Mouse (Mus musculus) neural tube, embryonic 12.5 days (tissue): ENCODE results near the gene Mfng. TPM values are rescaled to one million over a fixed set of nuclear protein-coding genes. Genes with fewer than 3 reads are reported as not detected.

Experiments
- ATAC-seq: fragments of 200-750 bp; cut with Nextera tagmentation; 2 replicates; pipeline ENCODE4 v1.8.0; 2017; ENCODE audit warnings: low read depth, mild to moderate bottlenecking, moderate TSS enrichment, moderate library complexity; ENCODE audit not compliant: low FRiP score
- H3K27ac ChIP-seq: fragments of 300-500 bp; sonication (generic); 2 replicates; pipeline ENCODE4 v1.5.1; 2016
- H3K27me3 ChIP-seq: fragments of 300-500 bp; sonication (generic); replicated peaks from 2 replicates; pipeline ENCODE4 v1.6.1; 2016; ENCODE audit warnings: mild to moderate bottlenecking
- H3K36me3 ChIP-seq: fragments of 300-500 bp; sonication (generic); 2 replicates; pipeline ENCODE4 v1.6.1; 2016; ENCODE audit warnings: mild to moderate bottlenecking
- H3K4me1 ChIP-seq: fragments of 300-500 bp; sonication (generic); 2 replicates; pipeline ENCODE4 v1.6.1; 2016
- H3K4me2 ChIP-seq: fragments of 300-500 bp; sonication (generic); replicated peaks from 2 replicates; pipeline ENCODE4 v1.6.1; 2016; ENCODE audit warnings: mild to moderate bottlenecking
- H3K4me3 ChIP-seq: fragments of 300-500 bp; sonication (generic); 2 replicates; pipeline ENCODE4 v1.5.1; 2016
- H3K9ac ChIP-seq: fragments of 300-500 bp; sonication (generic); 2 replicates; pipeline ENCODE4 v1.6.1; 2016; ENCODE audit warnings: mild to moderate bottlenecking
- H3K9me3 ChIP-seq: fragments of 300-500 bp; sonication (generic); 2 replicates; pipeline ENCODE4 v1.6.1; 2016; ENCODE audit warnings: mild to moderate bottlenecking
- WGBS: fragments of 180-500 bp; shearing (Covaris S2); methylation state at CpG from one replicate; pipeline ENCODE4 v1.1.7; 2016; 5-methylcytosine and 5-hydroxymethylcytosine counted together
- polyA plus RNA-seq: library from polyadenylated mRNA; unstranded; fragments of >200 nt; fragmentation: Nextera tagmentation; extraction: Ambion mirVana; gene quantifications from 2 replicates; pipeline ENCODE4 v1.2.1, GENCODE M21; 2016

The Mfng gene
- polyA plus RNA-seq: 65.3 and 72.9 TPM in 2 replicates

GRCm38 (mm10) chr15:78773290-78773729 is at the start of gene Mfng:
TSS of gene Mfng (minus strand) at chr15:78773475.
- peak within 1 kb of the TSS; percentile 54 for H3K4me2 ChIP-seq
- peaks cover 44% of the 10 kb centered on the region for H3K4me1 ChIP-seq
- H3K27ac ChIP-seq: peak within 1 kb of the TSS; percentile 11; the same call in 1 of the 2 replicates
- H3K4me3 ChIP-seq: peak within 1 kb of the TSS; percentile 35
- H3K27me3 ChIP-seq: no peaks in the 10 kb centered on the region
- H3K36me3 ChIP-seq: 0 out of 2 replicates have a peak, but pooled peaks cover 4% of the 10 kb centered on the region
- peak; percentile 72 for ATAC-seq
- WGBS: under 1% methylated on average over 11 of the region's 11 CpGs
- H3K9me3 ChIP-seq: no peaks in the 10 kb centered on the region; the same call in 1 of the 2 replicates
- H3K9ac ChIP-seq: peak within 1 kb of the TSS; percentile 44

DNA sequence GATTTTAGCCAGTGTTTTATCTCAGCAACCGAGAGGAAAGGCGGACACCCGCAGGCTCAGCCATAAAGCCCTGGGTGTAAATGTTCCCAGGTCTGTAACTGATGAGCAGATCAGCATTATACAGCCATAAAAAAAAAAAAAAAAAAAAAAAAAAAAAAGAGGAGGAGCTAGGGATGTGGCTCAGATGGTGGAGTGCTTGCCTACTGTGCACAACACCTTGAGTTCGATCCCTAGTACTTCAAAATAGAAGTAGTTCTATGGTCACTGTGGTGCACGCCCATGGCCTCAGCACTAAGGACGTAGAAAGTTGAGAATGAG is 42.8 kb upstream of the Mfng start:
- H3K4me1 ChIP-seq: no peaks in the 10 kb centered on the region
- H3K4me2 ChIP-seq: no peak overlapping the region
- no peaks in the 10 kb centered on the region for H3K9me3 ChIP-seq
- no peak overlapping the region for H3K27ac ChIP-seq
- no peak overlapping the region for H3K9ac ChIP-seq
- no peaks in the 10 kb centered on the region for H3K36me3 ChIP-seq
- ATAC-seq: no peak
- no peak overlapping the region for H3K4me3 ChIP-seq
- WGBS: 47% methylated on average over 6 of the region's 6 CpGs
- no peaks in the 10 kb centered on the region; the same call in 1 of the 2 replicates for H3K27me3 ChIP-seq

- no peaks in the 10 kb centered on the region for H3K36me3 ChIP-seq
- H3K9ac ChIP-seq: no peak overlapping the region
- no peaks in the 10 kb centered on the region for H3K4me1 ChIP-seq
- no peak overlapping the region for H3K27ac ChIP-seq
- H3K9me3 ChIP-seq: no peaks in the 10 kb centered on the region
- no peak for ATAC-seq
- H3K27me3 ChIP-seq: no peaks in the 10 kb centered on the region; the same call in 1 of the 2 replicates
- H3K4me3 ChIP-seq: no peak overlapping the region
- 54% methylated on average over 11 of the region's 11 CpGs for WGBS
- H3K4me2 ChIP-seq: no peak overlapping the region
These were observed 42.2 kb upstream of the Mfng start for GRCm38 (mm10) chr15:78815314-78816073.

DNA sequence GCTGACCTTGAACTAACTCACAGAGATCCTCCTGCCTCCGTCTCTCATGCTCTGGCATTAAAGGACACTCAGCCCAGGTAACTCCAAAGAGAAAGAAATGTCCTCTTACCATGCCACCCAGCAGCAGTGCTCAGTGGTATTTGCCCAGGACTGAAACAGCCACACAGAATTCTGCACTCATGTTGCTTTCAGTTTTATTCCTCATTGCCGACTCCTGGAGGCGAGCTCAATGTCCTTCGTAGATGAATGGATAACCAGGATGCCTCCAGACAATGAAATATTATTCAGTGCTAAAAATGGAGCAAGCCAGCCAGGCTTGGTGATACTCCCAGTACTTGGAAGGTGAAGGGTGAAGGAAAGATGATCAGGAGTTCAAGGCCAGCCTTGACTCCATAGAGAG is 40.3 kb upstream of the Mfng start:
- no peak overlapping the region for H3K4me3 ChIP-seq
- no peak overlapping the region for H3K27ac ChIP-seq
- no peaks in the 10 kb centered on the region for H3K36me3 ChIP-seq
- H3K9me3 ChIP-seq: no peaks in the 10 kb centered on the region
- 90% methylated on average over 4 of the region's 4 CpGs for WGBS
- ATAC-seq: no peak
- no peaks in the 10 kb centered on the region for H3K27me3 ChIP-seq
- H3K9ac ChIP-seq: no peak overlapping the region
- no peaks in the 10 kb centered on the region for H3K4me1 ChIP-seq
- H3K4me2 ChIP-seq: no peak overlapping the region

DNA sequence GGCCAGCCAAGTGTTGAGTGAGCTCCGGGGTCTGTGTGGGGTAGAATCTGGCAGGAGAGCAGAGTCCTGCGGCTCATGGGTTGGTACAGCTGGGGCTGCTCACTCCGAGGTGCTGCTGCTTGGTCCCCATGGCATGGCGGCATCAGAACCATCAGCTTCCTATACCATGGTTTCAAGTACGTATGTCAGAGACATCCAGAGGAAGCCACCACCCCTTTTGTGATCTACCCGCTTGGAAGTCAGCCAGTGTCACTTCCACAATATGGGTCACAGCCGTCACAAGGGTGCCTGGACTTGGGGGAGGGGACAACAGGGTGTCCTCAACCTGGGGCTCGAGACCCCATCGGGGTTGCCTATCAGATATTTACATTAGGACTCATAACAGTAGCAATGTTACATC is 36.9 kb upstream of the Mfng start:
- no peaks in the 10 kb centered on the region for H3K36me3 ChIP-seq
- no peak overlapping the region for H3K4me3 ChIP-seq
- no peak overlapping the region for H3K4me2 ChIP-seq
- no peak overlapping the region for H3K9ac ChIP-seq
- ATAC-seq: no peak
- 83% methylated on average over 9 of the region's 9 CpGs for WGBS
- H3K27ac ChIP-seq: no peak overlapping the region
- no peaks in the 10 kb centered on the region for H3K9me3 ChIP-seq
- H3K4me1 ChIP-seq: no peaks in the 10 kb centered on the region
- H3K27me3 ChIP-seq: peaks cover 6% of the 10 kb centered on the region; the same call in 1 of the 2 replicates

- Histone ChIP-seq H3K4me2 (no peak overlapping the region), H3K27ac (no peak overlapping the region), H3K9ac (no peak overlapping the region), H3K4me3 (no peak overlapping the region), H3K4me1 (no peaks in the 10 kb centered on the region), H3K27me3 (peaks cover 9% of the 10 kb centered on the region), H3K9me3 (no peaks in the 10 kb centered on the region), H3K36me3 (no peaks in the 10 kb centered on the region)
- 71% methylated on average over 9 of the region's 9 CpGs for WGBS
- no peak for ATAC-seq
These were observed 36.5 kb upstream of the Mfng start for GRCm38 (mm10) chr15:78809739-78810138.

GRCm38 (mm10) chr15:78808980-78809379 is 35.7 kb upstream of the Mfng start:
- no peak overlapping the region for H3K4me3 ChIP-seq
- no peak overlapping the region for H3K27ac ChIP-seq
- no peak overlapping the region for H3K4me2 ChIP-seq
- H3K4me1 ChIP-seq: no peaks in the 10 kb centered on the region
- WGBS: 80% methylated on average over 2 of the region's 2 CpGs
- H3K27me3 ChIP-seq: peaks cover 17% of the 10 kb centered on the region
- no peaks in the 10 kb centered on the region for H3K36me3 ChIP-seq
- no peaks in the 10 kb centered on the region for H3K9me3 ChIP-seq
- no peak for ATAC-seq
- no peak overlapping the region for H3K9ac ChIP-seq

DNA sequence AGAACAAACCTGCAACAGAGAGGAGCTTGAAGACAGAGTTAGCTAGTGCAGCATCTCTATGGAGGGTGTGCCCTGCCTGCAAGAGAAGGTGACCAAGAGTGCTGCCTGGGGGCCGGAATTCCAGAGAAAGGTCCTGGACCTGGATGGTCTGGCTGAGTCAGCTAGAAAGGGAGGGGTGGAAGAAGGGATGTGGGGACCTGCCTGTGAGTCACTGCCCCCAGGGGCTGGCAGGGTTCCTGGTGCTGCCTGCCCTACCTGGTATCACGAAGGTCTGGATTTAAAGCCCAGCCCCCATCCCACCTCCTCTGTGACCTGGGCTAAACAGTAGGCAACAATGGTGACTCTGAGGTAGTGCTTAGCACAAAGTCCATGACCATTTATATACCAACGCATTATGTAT is 33.9 kb upstream of the Mfng start:
- Histone ChIP-seq H3K4me2 (no peak overlapping the region), H3K4me3 (no peak overlapping the region), H3K4me1 (peaks cover 16% of the 10 kb centered on the region), H3K36me3 (no peaks in the 10 kb centered on the region), H3K9me3 (no peaks in the 10 kb centered on the region), H3K27ac (no peak overlapping the region), H3K9ac (no peak overlapping the region), H3K27me3 (peaks cover 35% of the 10 kb centered on the region)
- 75% methylated on average over 3 of the region's 3 CpGs for WGBS
- no peak for ATAC-seq

GRCm38 (mm10) chr15:78806614-78807013 is 33.3 kb upstream of the Mfng start:
- Histone ChIP-seq H3K27ac (no peak overlapping the region), H3K9me3 (no peaks in the 10 kb centered on the region), H3K4me2 (no peak overlapping the region), H3K4me3 (no peak overlapping the region), H3K27me3 (peaks cover 40% of the 10 kb centered on the region), H3K4me1 (peaks cover 21% of the 10 kb centered on the region), H3K9ac (no peak overlapping the region), H3K36me3 (no peaks in the 10 kb centered on the region)
- 47% methylated on average over 2 of the region's 2 CpGs for WGBS
- no peak for ATAC-seq

DNA sequence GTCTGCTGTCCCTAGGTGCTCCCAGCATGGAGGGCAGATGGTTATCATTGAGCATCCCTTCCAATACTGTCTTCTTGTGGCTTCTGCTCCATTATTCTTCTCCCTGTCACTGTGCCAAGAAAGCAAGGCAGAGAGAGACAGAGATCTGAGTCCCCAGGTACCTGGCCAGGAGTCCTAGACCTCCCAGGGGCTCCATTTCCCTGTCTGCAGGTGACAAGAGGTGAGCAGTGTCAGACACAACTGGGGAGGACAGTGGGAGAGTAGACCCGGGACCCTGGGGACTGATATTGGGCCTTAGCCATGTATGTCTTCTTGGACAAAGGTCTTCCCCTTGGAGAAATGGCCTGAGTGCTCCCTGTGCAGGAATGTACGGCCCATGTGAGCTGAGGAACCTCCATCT is 32.1 kb upstream of the Mfng start:
- H3K4me2 ChIP-seq: no peak overlapping the region
- H3K4me1 ChIP-seq: peaks cover 22% of the 10 kb centered on the region
- no peaks in the 10 kb centered on the region for H3K9me3 ChIP-seq
- ATAC-seq: no peak
- no peak overlapping the region for H3K9ac ChIP-seq
- 78% methylated on average over 2 of the region's 2 CpGs for WGBS
- H3K4me3 ChIP-seq: no peak overlapping the region
- no peaks in the 10 kb centered on the region for H3K36me3 ChIP-seq
- H3K27me3 ChIP-seq: peaks cover 51% of the 10 kb centered on the region
- H3K27ac ChIP-seq: no peak overlapping the region

DNA sequence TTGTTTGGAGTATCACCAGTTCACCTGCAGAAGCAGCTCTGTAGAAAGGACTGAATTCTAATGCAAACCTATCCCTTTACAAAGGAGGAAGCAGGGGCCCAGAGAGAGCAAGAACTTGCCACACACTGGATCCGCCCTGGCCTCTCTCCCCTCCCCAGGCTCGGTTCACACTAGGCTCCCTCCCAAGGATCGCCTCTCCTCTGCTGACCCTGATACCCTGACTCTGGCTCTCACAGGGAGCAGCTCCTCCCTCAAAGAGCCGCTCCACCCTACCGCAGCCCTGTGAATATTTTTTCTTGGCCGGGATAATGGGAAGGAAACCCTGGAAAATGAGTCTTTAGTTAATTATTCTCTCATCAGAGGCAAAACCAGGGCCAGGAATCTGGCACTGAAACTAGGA is 31.1 kb upstream of the Mfng start:
- Histone ChIP-seq H3K4me2 (no peak overlapping the region), H3K9me3 (no peaks in the 10 kb centered on the region), H3K4me3 (no peak overlapping the region), H3K36me3 (no peaks in the 10 kb centered on the region), H3K9ac (no peak overlapping the region), H3K27me3 (peaks cover 51% of the 10 kb centered on the region), H3K4me1 (peaks cover 22% of the 10 kb centered on the region), H3K27ac (no peak overlapping the region)
- ATAC-seq: no peak
- 8% methylated on average over 6 of the region's 6 CpGs for WGBS

DNA sequence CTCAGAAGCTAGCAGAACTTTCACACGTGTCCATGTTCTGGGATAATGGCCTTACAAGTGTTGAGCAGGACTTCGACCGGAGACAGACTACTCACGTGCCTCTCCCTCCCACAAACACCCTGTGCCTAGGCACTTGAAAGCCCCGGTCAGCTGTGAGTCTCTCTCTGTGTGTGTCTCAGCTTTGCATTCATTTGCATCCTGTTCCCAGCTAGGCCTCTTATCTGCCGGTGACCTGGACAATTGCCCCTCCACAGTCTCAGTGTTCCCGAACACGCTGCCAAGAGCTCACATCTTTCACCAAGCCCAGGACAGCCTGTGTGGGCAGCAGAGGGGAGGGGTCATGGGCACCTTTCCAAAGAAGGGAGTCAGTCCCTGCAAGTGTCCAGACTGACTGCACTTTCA is 30.2 kb upstream of the Mfng start:
- Histone ChIP-seq H3K4me3 (no peak overlapping the region), H3K4me1 (peaks cover 22% of the 10 kb centered on the region), H3K27ac (no peak overlapping the region), H3K27me3 (peaks cover 54% of the 10 kb centered on the region), H3K9me3 (no peaks in the 10 kb centered on the region), H3K4me2 (peak overlapping the region; percentile 7; the same call in 1 of the 2 replicates), H3K36me3 (no peaks in the 10 kb centered on the region), H3K9ac (no peak overlapping the region)
- no peak for ATAC-seq
- WGBS: 2% methylated on average over 8 of the region's 8 CpGs
